Mouse (Mus musculus): ENCODE measurements around the gene Plppr3. TPM values are rescaled to one million over a fixed set of nuclear protein-coding genes. Genes with fewer than 3 reads are reported as not detected.

Gene Plppr3
- total and polyA plus RNA-seq, 2 experiments from 2014 or later, result 328 to 473 TPM

DNA sequence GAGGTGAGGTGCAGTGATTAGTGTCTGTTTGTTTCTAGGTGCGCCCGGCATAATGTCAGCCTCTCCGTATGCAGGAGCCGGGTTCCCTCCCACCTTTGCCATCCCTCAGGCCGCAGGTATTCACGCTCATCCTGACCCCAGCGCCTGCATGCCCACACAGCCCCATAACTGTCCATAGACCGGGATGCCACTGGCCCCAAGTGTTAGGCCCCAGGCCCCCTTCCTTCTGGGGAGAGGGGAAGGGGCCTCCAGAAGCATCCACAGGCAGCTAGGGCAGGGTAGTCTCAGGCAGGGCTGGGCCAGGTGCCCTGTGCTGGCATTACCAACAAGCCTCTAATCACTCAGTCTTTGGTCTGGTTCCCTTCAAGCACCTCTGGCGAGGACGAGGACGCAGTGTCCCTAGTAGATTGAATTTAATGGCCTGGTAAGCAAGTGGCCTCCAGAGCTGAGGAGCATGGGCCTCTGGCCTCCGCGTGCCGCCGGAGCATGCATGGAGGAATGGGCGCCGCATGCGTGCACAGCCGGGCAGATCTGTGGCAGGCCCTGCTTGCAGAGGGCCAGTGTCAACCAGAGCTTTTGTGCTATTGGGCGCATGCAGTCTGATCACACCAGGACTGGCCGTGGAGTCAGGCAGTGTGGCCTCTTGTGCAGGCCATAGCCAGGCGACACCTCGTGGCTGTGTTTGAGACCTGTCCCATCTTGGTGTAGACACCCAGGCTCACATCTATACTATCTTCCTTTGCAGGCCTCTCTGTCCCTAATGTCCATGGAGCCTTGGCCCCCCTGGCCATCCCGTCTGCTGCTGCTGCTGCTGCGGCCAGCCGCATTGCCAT, 14.1 kb downstream of the Plppr3 start:
- no peak for TF ChIP-seq CTCF (IDR thresholded peaks at IDR 0.05; ENCODE audit: low read depth)
- DNase-seq (no peak), ATAC-seq (no peak)
- no peaks in the 10 kb centered on the region for H3K9me3 ChIP-seq (ENCODE audit: low read length)
- no peak overlapping the region for H3K4me2 ChIP-seq (ENCODE audit: low read depth)
- no peak overlapping the region for H3K9ac ChIP-seq
- peaks cover 25% of the 10 kb centered on the region for H3K4me1 ChIP-seq (ENCODE audit: insufficient read depth)
- H3K27me3 ChIP-seq (ENCODE audit: insufficient read depth, low read length), result no peaks in the 10 kb centered on the region
- H3K36me3 ChIP-seq (ENCODE audit: insufficient read depth), result peaks cover 69% of the 10 kb centered on the region
- WGBS, result 93% methylated on average over 26 of the region's 26 CpGs
- H3K4me3 ChIP-seq (ENCODE audit: low read depth, low read length), result no peak overlapping the region
- H3K27ac ChIP-seq (ENCODE audit: low read depth, low read length), result no peak overlapping the region

DNA sequence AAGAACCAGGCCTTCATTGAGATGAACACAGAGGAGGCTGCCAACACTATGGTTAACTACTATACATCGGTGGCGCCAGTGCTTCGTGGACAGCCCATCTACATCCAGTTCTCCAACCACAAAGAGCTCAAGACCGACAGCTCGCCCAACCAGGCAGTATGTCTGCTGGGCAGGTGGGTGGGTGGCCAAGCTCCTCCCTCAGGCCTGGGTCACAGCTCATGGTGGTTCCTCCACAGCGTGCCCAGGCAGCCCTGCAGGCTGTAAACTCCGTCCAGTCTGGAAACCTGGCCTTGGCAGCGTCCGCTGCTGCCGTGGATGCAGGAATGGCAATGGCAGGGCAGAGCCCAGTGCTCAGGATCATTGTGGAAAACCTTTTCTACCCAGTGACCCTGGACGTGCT, 15.3 kb downstream of the Plppr3 start:
- H3K4me2 ChIP-seq (ENCODE audit: low read depth), result no peak overlapping the region
- no peak overlapping the region for H3K9ac ChIP-seq
- no peak for DNase-seq
- H3K4me3 ChIP-seq (ENCODE audit: low read depth, low read length), result no peak overlapping the region
- peaks cover 58% of the 10 kb centered on the region for H3K36me3 ChIP-seq (ENCODE audit: insufficient read depth)
- H3K4me1 ChIP-seq (ENCODE audit: insufficient read depth), result peaks cover 25% of the 10 kb centered on the region
- 81% methylated on average over 11 of the region's 11 CpGs for WGBS
- no peak for ATAC-seq
- no peaks in the 10 kb centered on the region for H3K9me3 ChIP-seq (ENCODE audit: low read length)
- H3K27me3 ChIP-seq (ENCODE audit: insufficient read depth, low read length), result no peaks in the 10 kb centered on the region
- no peak for TF ChIP-seq CTCF (IDR thresholded peaks at IDR 0.05; ENCODE audit: low read depth)
- no peak overlapping the region for H3K27ac ChIP-seq (ENCODE audit: low read depth, low read length)

DNA sequence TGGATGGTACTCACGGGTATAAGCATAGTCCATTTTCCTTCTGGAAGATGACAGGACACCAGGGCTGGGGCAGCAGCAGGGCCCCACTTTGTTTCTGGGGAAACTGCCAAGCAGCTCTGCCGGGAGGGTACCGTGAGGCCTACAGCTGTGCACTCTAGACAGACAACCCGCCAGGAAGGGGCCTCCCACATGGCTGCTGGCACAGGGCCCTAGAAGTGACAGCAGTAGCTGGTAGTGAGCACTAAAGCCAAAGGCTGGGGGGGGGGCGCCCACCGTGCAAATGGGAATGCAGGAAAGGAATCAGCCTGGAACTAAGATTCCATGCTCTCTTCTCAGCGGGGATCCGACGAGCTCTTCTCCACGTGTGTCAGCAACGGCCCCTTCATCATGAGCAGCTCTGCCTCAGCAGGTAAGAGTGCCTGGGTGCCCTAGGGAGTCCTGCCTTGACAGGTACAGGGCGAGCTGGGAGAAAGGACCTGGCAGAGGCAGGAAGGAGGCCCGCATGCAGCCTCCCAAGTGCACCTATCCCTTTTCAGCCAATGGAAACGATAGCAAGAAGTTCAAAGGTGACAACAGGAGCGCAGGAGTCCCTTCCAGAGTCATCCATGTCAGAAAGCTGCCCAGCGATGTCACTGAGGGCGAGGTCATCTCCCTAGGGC, 15.9 kb downstream of the Plppr3 start:
- ATAC-seq, result no peak
- 30% methylated on average over 16 of the region's 17 CpGs for WGBS
- H3K27ac ChIP-seq (ENCODE audit: low read depth, low read length), result peak overlapping the region; percentile 40; the same call in 1 of the 2 replicates

DNA sequence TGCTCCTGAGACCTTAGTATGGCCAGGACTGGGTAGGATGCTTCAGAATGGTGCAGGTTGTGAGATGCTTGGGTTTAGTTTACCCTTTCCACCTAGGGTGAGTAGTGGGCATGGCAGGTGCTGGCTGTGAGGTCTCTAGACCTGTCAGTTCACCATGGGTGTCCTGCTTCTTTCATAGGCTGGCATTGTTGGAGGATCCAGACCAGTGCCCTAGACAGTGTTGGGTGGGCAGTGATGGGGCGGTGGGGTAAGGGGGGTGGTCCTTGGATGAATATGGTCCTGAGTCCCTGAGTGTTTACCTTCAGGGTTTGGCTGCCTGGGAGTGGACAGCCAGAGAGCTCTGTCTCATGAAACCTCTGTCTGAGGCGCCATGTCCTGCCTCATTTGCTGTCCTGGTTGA, 16.5 kb downstream of the Plppr3 start:
- peak overlapping the region; percentile 82 for H3K4me2 ChIP-seq (ENCODE audit: low read depth)
- no peaks in the 10 kb centered on the region for H3K9me3 ChIP-seq (ENCODE audit: low read length)
- no peak overlapping the region; the same call in 1 of the 2 replicates for H3K9ac ChIP-seq
- WGBS, result 61% methylated on average over 2 of the region's 2 CpGs
- no peaks in the 10 kb centered on the region for H3K27me3 ChIP-seq (ENCODE audit: insufficient read depth, low read length)
- no peak for TF ChIP-seq CTCF (IDR thresholded peaks at IDR 0.05; ENCODE audit: low read depth)
- H3K36me3 ChIP-seq (ENCODE audit: insufficient read depth), result peaks cover 46% of the 10 kb centered on the region
- ATAC-seq (no peak), DNase-seq (no peak)
- H3K4me1 ChIP-seq (ENCODE audit: insufficient read depth), result peaks cover 30% of the 10 kb centered on the region
- H3K27ac ChIP-seq (ENCODE audit: low read depth, low read length), result peak overlapping the region; percentile 40; the same call in 1 of the 2 replicates
- no peak overlapping the region for H3K4me3 ChIP-seq (ENCODE audit: low read depth, low read length)

More for the DNA sequence above, 15.9 kb downstream of the Plppr3 start:
- no peak for TF ChIP-seq CTCF (IDR thresholded peaks at IDR 0.05; ENCODE audit: low read depth)
- Histone ChIP-seq H3K4me2 (ENCODE audit: low read depth) (peak overlapping the region; percentile 82; the same call in 1 of the 2 replicates), H3K9me3 (ENCODE audit: low read length) (no peaks in the 10 kb centered on the region), H3K4me1 (ENCODE audit: insufficient read depth) (peaks cover 25% of the 10 kb centered on the region), H3K9ac (peak overlapping the region; percentile 33; the same call in 1 of the 2 replicates), H3K4me3 (ENCODE audit: low read depth, low read length) (no peak overlapping the region), H3K27me3 (ENCODE audit: insufficient read depth, low read length) (no peaks in the 10 kb centered on the region), H3K36me3 (ENCODE audit: insufficient read depth) (peaks cover 53% of the 10 kb centered on the region)
- peak; percentile 81 for DNase-seq

DNA sequence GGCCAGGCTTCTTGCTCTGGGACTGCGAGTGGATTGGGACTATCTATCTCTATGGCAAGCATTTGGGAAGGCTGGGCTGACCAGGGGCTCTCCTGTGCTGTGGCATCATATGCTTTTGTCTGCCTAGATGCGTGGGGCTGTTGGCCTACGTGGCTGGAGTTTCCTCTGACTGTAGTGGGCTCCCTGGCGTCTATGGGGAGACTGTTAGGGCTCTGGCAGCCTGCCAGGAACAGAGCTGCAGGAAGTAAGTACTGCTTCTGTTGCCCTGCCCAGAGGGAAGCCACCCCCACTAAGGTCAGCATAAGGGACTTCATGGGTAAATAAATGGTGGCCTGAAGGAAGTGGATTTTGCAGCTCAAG, 17.0 kb downstream of the Plppr3 start:
- peaks cover 34% of the 10 kb centered on the region for H3K4me1 ChIP-seq (ENCODE audit: insufficient read depth)
- H3K27ac ChIP-seq (ENCODE audit: low read depth, low read length), result 0 out of 2 replicates have a peak overlapping the region, but pooled peaks have one; percentile 40
- peaks cover 42% of the 10 kb centered on the region for H3K36me3 ChIP-seq (ENCODE audit: insufficient read depth)
- peak overlapping the region; percentile 99; the same call in 1 of the 2 replicates for H3K9ac ChIP-seq
- H3K4me3 ChIP-seq (ENCODE audit: low read depth, low read length), result peak overlapping the region; percentile 9; the same call in 1 of the 2 replicates
- DNase-seq (peak; percentile 47), ATAC-seq (no peak)
- TF ChIP-seq CTCF (IDR thresholded peaks at IDR 0.05; ENCODE audit: low read depth), result no peak
- peak overlapping the region; percentile 82 for H3K4me2 ChIP-seq (ENCODE audit: low read depth)
- H3K27me3 ChIP-seq (ENCODE audit: insufficient read depth, low read length), result no peaks in the 10 kb centered on the region
- no peaks in the 10 kb centered on the region for H3K9me3 ChIP-seq (ENCODE audit: low read length)
- 15% methylated on average over 4 of the region's 4 CpGs for WGBS

DNA sequence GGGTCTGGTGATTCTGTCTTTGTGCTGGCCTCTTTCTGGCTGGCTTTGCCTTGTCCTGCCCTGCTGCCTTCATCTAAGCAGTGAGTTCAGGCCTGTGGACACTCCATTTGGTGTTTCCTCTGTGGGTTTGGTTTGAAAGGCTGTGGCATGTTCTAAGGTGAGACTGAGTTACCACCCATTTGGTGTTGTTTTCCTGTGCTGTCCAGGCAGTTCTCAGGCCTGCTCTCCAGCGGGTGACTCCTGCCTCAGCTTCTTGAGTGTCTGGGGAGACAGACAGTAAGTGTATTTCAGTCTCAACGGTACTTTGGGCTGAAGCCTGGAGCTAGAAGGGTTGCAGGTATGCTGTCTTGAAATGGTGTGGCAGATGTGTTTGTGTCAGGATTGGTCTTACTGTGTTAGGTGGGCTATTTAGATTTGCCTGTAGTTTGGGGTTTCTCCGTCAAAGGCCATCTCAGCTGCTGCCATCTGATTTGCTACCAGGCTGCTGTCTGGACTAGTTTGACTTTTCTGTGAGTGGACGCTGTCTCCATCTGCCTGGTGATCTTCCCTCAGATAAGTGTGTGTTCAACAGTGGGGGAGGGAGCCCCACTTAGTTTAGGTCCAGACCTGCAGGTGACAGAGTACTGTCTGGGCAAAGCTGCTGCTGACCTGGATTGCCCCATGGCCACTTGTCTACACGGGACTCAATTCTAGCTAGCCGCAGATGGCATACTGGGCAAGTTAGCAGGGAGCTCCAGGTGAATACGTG, 17.6 kb downstream of the Plppr3 start:
- 0 out of 2 replicates have a peak overlapping the region, but pooled peaks have one; percentile 40 for H3K27ac ChIP-seq (ENCODE audit: low read depth, low read length)
- peaks cover 40% of the 10 kb centered on the region for H3K4me1 ChIP-seq (ENCODE audit: insufficient read depth)
- peaks cover 36% of the 10 kb centered on the region for H3K36me3 ChIP-seq (ENCODE audit: insufficient read depth)
- peak overlapping the region; percentile 82 for H3K4me2 ChIP-seq (ENCODE audit: low read depth)
- DNase-seq (no peak), ATAC-seq (no peak)
- peak overlapping the region; percentile 89 for H3K4me3 ChIP-seq (ENCODE audit: low read depth, low read length)
- no peaks in the 10 kb centered on the region for H3K27me3 ChIP-seq (ENCODE audit: insufficient read depth, low read length)
- TF ChIP-seq CTCF (IDR thresholded peaks at IDR 0.05; ENCODE audit: low read depth), result no peak
- no peaks in the 10 kb centered on the region for H3K9me3 ChIP-seq (ENCODE audit: low read length)
- 41% methylated on average over 7 of the region's 7 CpGs for WGBS
- H3K9ac ChIP-seq, result peak overlapping the region; percentile 99

Measured in forebrain, postnatal 0 days (tissue).